Mouse (Mus musculus): ENCODE measurements around the gene Hist1h2ak. TPM values are rescaled to one million over a fixed set of nuclear protein-coding genes. Genes with fewer than 3 reads are reported as not detected.
"Not testable (repeated sequence)": the region's sequence is repeated elsewhere in the genome, so short reads cannot be mapped to it uniquely, and the experiment has no call there.

Gene Hist1h2ak
- polyA plus RNA-seq, 1 experiment = 123 TPM

GRCm38 (mm10) chr13:21722373-21722925 lies 31.2 kb downstream of the Hist1h2ak start:
- Histone ChIP-seq H3K36me3 (ENCODE audit: control insufficient read depth) (no peaks in the 10 kb centered on the region; the same call in 1 of the 2 replicates), H3K4me1 (ENCODE audit: control insufficient read depth) (peaks cover 52% of the 10 kb centered on the region), H3K9me3 (ENCODE audit: control insufficient read depth, low read length) (no peaks in the 10 kb centered on the region), H3K4me3 (replicated peaks) (peak overlapping the region; percentile 69), H3K27me3 (ENCODE audit: control insufficient read depth) (no peaks in the 10 kb centered on the region)
- TF ChIP-seq GATA1 (IDR thresholded peaks at IDR 0.05; ENCODE audit: low read length) (no peak), TAL1 (IDR thresholded peaks at IDR 0.05; ENCODE audit: low read length) (no peak)

GRCm38 (mm10) chr13:21721757-21722372 lies 31.8 kb downstream of the Hist1h2ak start, which contains the start of gene Hist1h2bm:
Gene Hist1h2bm (plus strand): TSS chr13:21722044.
- not testable (repeated sequence) for H3K27me3 ChIP-seq (ENCODE audit: control insufficient read depth)

GRCm38 (mm10) chr13:21721107-21721756 lies 32.4 kb downstream of the Hist1h2ak start:
- H3K4me3 ChIP-seq (replicated peaks) = peak overlapping the region; percentile 79
- H3K36me3 ChIP-seq (ENCODE audit: control insufficient read depth); H3K27me3 ChIP-seq (ENCODE audit: control insufficient read depth); H3K9me3 ChIP-seq (ENCODE audit: control insufficient read depth, low read length): not testable (repeated sequence)
- peaks cover 56% of the 10 kb centered on the region for H3K4me1 ChIP-seq (ENCODE audit: control insufficient read depth)

More at GRCm38 (mm10) chr13:21721757-21722372, 31.8 kb downstream of the Hist1h2ak start, which contains the start of gene Hist1h2bm:
- H3K9me3 ChIP-seq (ENCODE audit: control insufficient read depth, low read length); H3K36me3 ChIP-seq (ENCODE audit: control insufficient read depth): not testable (repeated sequence)
- peaks cover 53% of the 10 kb centered on the region for H3K4me1 ChIP-seq (ENCODE audit: control insufficient read depth)
- H3K4me3 ChIP-seq (replicated peaks) = peak within 1 kb of the TSS; percentile 79

GRCm38 (mm10) chr13:21718381-21719080 lies 35.1 kb downstream of the Hist1h2ak start:
- TF ChIP-seq TAL1 (IDR thresholded peaks at IDR 0.05; ENCODE audit: low read length) (no peak), GATA1 (IDR thresholded peaks at IDR 0.05; ENCODE audit: low read length) (no peak)
- H3K36me3 ChIP-seq (ENCODE audit: control insufficient read depth) = no peaks in the 10 kb centered on the region; the same call in 1 of the 2 replicates

GRCm38 (mm10) chr13:21717397-21718357 lies 36.0 kb downstream of the Hist1h2ak start, which contains the start of gene Hist1h3h:
Gene Hist1h3h (plus strand): TSS chr13:21717659.
- not testable (repeated sequence) for H3K9me3 ChIP-seq (ENCODE audit: control insufficient read depth, low read length); H3K36me3 ChIP-seq (ENCODE audit: control insufficient read depth); H3K27me3 ChIP-seq (ENCODE audit: control insufficient read depth)
- Histone ChIP-seq H3K4me1 (ENCODE audit: control insufficient read depth) (peaks cover 62% of the 10 kb centered on the region), H3K4me3 (replicated peaks) (peak within 1 kb of the TSS; percentile 79)

More at GRCm38 (mm10) chr13:21718381-21719080, 35.1 kb downstream of the Hist1h2ak start:
- Histone ChIP-seq H3K4me1 (ENCODE audit: control insufficient read depth) (peaks cover 69% of the 10 kb centered on the region), H3K9me3 (ENCODE audit: control insufficient read depth, low read length) (no peaks in the 10 kb centered on the region), H3K27me3 (ENCODE audit: control insufficient read depth) (no peaks in the 10 kb centered on the region), H3K4me3 (replicated peaks) (peak overlapping the region; percentile 79)

- Histone ChIP-seq H3K4me1 (ENCODE audit: control insufficient read depth) (peaks cover 60% of the 10 kb centered on the region), H3K4me3 (replicated peaks) (peak overlapping the region; percentile 71)
- H3K9me3 ChIP-seq (ENCODE audit: control insufficient read depth, low read length); H3K27me3 ChIP-seq (ENCODE audit: control insufficient read depth); H3K36me3 ChIP-seq (ENCODE audit: control insufficient read depth): not testable (repeated sequence)
Measured at GRCm38 (mm10) chr13:21716540-21717391, 36.9 kb downstream of the Hist1h2ak start.

GRCm38 (mm10) chr13:21715864-21716539 lies 37.6 kb downstream of the Hist1h2ak start, which contains the start of the genes Hist1h2bl and Hist1h2ai:
Gene Hist1h2bl (minus strand): TSS chr13:21716143.
Gene Hist1h2ai (plus strand): TSS chr13:21716422.
- H3K4me3 ChIP-seq (replicated peaks) = peak within 1 kb of the TSS; percentile 78
- H3K36me3 ChIP-seq (ENCODE audit: control insufficient read depth); H3K9me3 ChIP-seq (ENCODE audit: control insufficient read depth, low read length); H3K27me3 ChIP-seq (ENCODE audit: control insufficient read depth): not testable (repeated sequence)
- H3K4me1 ChIP-seq (ENCODE audit: control insufficient read depth) = peaks cover 67% of the 10 kb centered on the region
